Mouse (Mus musculus) yolk sac, embryonic 10.5 days (tissue): Measurements from ENCODE around the gene Caln1.

Source experiments
- DNase-seq: peaks from one replicate; pipeline ENCODE4 v3.0.0-alpha.2; 2017; ENCODE audit warnings: low spot score

Gene Caln1

DNA sequence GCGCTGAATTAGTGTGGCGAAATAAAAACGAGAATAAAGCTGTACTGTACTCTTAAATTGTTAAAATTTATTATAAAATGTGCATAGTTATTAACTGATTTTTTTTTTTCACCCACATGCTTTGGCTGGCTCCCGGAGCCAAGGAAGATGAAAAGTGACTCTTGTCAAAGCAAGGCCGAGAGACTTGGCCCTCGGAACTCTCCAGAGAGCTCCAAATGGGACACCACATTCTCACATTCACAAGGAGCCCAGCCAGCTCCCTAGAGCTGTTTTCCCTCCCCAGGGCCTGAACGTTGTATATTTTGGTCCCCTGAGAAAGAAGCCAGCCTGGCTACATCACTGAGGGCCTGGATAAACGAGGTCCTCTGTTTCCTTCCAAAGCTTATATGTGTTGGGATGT is 25.1 kb downstream of the Caln1 start:
- DNase-seq: no peak

DNA sequence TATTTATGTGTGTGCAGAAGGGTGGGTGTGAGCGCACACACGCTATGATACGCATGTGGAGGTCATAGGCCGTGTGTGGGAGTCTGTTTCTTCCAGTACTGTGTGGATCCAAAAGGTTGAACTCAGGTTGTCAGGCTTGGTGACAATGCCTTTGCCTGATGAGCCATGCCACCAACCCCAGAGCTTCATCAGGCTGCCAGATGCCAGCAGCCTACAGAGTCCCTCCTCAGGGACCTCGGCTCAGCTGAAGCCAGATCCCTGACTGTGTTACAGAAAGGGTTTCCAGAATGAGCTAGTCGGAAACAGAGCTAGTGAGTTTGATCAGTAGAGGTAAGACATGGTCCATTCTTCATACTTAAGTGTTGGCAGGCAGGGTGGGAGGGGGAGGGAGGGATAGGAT is 25.9 kb downstream of the Caln1 start:
- DNase-seq: no peak

DNA sequence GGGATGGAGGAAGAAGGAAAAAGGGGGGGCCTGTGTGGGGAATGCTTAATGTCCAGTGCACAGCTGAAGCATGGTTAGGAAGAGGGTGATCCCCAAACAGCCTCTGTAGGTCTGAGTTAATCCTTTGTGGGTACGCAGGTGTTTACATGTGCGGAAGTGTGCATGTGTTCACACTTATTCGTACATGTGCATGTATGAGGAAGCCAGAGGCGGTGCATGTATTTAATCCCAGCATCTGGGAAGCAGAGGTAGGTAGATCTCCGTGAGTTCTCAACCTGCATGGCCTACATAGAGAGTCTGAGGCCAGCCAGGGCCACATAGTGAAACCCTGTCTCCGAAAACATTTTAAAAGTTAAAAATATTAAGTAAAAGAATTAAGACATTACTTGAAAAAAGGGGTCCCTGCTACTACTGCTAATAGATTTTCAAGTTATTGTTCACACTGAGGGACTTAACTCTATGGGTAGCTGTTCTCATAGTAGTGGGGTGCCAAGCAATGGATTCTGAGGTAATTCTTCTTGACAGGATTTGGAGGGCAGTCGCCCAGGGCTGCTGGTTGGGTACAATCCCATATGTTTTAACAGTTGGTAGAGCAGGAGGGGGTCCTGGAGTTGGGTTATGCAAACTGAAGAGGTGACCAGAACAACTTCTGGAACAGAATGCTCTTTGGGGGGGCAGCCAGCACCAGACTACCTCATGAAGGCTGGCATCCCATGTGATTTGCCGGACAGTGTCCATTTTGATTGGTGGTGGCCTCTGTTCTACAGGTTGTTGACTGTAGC is 31.1 kb downstream of the Caln1 start:
- DNase-seq: no peak

DNA sequence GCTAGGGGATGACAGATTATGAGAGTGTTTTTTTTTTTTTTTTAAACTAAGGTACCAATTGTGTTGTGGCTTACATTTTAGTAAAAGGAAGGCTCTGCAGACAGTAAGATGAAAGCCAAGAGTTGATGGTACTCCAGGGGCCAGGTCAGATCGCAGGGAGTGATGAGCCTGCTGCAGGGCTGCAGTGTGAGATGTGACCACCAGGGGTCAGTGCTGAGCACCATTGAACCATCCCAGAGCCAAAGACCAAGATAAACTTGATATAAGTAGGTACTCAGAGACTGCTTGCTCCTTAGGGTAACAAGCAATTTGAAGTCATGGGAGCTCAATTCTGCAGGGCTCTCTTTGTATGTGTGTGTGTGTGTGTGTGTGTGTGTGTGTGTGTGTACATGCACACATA is 35.9 kb downstream of the Caln1 start:
- no peak for DNase-seq

DNA sequence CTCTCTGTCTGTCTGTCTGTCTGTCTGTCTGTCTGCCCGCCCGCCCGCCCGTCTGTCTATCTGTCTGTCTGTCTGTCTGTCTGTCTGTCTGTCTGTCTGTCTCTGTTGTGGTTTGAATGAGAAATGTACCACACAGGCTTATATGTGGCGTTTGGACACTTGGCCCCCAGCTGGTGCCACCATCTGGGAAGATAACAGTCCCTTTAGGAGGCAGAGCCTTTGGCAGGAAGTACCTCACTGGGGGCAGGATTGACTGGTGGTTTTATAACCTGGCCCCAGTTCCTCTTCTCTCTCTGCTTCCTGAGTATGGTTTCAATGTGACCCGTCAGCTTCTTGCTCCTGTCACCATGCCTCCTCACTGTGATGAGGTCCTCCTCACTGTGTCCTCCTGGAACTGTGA is 40.5 kb downstream of the Caln1 start:
- no peak for DNase-seq

DNA sequence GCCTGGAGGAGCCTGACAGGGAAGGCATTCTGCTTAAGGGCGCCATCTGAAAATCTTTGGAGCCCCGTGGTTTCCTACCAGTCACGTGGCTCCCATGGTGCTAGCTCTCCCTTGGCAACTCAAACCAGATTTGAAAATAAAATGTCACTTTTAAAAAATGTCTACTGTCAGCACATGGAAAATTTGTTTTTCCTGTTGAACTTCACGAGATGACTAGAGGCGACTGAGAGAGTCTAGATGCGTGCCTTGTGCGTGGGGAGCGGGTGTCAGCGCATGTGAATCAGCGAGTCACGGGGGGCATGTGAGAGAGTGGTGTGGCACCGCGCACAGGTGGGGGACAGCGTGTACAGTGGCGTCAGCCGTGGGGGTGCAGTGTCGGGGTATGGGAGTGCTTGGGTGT is 42.3 kb downstream of the Caln1 start:
- DNase-seq: no peak

DNA sequence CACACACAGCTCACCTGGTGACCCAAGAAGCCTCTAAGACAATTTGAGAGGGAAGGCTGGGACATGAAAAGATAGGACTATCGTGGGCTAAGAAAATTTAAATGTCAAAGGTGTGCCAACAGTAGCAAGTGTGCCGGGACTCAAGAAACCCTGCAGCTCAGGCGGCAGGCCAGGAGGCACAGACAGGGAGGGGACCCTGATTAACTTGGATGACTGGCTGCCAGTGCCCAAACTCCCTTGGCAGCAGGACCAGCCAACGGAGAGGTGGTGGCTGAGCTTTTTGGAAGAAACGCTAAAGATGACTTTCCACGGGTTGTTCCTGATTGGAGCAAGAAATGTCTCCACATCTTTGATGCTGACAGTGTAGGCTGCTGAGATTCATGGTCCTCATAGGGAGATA is 78.2 kb downstream of the Caln1 start:
- DNase-seq: no peak

DNA sequence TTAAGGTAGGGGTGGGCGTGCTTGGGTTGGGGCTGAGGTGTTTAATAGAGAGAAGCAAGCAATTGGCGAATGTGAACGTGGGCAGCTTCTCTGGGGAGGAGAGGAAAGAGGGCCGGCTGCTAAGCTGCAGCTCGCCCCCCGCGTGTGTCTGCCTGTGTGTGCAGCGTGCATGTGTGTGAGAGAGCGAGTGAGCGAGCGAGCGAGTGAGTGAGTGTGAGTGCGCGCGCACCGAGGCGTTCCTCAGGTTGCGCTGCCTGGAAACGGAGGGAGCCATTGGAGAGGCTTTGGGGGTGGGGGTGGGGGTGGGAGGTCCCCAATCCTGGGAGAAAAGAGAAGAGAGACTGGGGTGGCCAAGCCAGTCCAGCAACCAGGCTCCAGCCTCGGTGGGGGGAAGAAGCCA is 79.2 kb downstream of the Caln1 start:
- no peak for DNase-seq

DNA sequence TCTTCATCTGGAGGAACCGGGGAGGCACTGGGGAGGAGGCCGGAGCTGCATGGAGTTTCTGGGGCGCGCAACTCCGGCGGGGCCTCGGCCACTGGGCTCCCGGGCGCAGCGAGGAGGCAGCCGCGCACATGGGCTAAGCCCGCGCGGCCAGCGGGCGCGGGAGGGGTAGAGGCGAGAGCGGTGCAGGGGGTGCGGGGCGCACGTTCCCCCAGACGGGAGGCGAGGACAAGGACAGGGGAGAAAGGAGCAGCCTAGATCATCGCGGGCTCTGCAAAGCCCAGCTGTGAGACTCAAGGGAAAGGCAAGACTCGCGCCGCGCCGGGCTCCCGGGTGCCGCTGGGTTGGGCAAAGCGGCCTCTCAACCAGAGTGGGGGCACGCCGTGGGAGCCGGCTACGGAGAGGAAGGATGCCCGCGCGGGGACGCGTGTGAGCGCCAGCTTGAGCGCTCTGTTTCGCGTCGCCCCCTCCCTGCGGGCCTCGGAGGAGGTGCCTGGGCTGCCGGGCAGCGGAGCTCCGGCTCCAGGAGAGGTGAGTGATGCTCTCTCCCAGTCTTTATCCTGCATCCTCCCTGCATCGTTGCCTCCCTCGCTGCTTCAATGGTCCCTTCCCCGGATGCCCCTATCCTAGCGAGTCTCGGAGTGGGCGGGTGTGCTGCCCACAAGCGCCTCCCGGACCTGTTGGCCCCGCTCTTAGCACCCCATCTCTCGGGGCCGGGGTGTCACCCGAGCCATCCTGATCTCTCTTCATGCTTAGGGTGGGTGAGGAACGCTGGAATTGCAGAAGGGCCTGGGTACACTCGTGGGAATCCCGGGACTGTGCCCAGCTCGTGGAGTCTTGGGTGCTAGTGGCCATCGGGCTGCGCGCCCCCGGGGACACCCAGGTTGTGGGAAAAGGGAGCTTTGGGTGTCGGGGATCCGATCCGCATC is 79.9 kb downstream of the Caln1 start:
- DNase-seq: no peak

DNA sequence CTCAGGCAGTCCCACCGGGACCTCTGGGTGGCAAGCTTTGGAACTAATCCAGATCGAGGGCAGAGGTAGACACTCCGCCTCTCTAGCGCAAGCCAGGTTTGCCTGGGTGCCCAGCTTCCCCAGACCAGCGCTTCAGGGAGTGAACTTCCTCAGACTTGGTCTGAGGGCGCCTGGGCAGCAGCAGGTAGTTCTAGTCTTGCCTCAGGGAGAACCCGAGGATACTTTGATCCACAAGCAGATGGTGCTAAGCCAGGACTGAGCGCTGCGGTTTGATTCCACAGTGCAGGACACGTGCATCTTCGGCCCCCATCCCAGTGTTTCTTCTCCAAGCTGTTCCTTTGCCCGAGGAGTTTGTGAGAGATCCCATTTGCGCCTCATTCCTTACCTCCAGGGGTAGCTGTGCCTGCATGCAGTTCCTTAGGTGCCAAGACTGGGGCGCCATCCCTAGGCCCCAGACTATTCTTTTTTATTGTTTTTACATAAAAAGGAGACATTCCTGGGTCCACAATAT is 80.8 kb downstream of the Caln1 start:
- DNase-seq: no peak

DNA sequence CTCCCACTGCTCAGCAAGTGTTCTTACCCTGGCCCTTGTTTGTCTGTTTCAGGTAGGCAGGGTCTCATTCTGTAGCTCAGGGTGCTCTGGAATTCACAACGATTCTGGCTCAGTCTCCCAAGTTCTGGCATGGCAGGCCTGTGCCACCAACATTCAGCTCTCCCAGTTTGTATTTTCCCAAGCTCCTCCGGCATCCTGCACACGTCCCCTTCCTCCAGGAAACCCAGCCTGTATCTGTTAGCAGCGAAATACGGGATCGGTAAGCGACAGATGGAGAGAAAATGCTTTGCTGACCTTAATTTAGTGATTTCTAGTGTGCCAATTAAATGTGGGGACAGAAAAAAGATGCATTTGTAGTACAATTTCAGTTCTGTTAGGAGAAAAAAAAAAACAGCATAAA is 88.8 kb downstream of the Caln1 start:
- no peak for DNase-seq

DNA sequence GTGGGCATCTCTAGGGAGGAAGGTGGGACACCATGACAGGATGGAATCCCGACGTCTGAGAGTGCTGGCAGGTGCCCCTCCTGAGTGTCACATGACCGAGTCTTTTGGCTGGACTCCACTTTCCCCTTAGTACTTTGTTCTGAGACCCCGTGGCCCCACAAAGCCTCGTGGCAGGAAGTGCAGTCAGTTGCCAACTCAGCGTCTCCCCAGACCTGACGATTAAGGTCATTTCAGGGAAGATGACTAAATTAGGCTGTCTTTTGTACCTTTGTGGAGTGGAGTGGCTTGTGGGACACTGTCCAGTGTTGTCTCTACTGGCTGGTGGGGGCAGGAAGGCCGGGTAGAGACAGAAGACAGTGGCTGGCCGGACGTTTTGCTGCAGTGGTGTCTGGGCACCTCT is 103.0 kb downstream of the Caln1 start:
- no peak for DNase-seq

DNA sequence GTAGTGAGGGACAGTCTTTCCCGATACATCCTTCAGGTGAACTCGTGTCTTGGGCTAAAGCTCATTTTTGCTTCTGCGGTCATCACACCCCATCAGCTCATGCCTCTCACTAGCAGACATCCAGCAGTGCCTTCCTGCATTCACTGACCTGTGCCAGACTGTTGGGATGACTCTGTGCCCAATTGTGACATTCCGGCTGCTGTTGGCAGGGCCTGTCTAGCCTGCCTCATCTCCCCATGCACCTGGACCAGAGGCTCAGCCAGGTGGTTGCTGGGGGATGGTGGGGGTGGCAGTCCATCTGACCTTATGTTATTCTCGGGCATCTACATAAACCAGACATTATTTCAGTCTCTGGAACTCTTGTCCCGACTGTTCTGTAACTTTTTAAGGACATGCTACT is 105.6 kb downstream of the Caln1 start:
- DNase-seq: no peak

DNA sequence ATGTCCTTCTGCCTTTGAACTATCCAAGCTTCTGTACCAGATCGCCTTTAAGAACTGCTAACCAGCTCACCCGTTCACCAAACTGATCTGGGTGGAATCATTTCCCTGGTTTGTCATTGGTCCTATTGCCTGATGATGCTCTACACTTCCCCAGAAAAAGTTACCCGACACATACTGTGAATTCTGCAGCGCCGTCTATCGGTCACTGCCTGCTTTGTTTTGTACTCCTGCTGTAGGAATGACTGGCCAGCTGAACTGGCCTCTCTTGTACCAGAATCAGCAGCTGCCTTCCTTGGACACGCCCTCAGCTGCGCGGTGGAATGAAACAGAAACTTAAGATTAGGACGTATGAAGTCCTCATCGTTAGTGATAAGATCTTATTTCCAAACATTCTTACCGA is 107.5 kb downstream of the Caln1 start:
- no peak for DNase-seq

DNA sequence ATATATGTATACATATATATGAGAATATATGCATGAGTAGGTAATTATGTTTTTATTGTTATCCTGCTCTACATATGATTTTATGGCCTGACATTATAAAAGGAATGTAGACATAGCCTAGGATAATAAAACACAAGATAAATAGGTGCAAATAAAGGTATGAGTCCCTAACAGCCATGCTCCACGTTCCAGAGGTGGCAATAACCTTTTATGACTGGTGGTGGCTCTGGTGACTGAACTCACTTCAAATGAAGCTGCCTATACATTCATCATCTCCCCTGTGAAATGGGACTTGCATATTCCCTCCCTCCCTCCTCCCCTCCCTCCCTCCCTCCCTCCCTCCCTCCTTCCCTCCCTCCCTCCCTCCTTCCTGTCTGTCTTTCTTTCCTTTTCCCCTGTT is 111.0 kb downstream of the Caln1 start:
- no peak for DNase-seq

DNA sequence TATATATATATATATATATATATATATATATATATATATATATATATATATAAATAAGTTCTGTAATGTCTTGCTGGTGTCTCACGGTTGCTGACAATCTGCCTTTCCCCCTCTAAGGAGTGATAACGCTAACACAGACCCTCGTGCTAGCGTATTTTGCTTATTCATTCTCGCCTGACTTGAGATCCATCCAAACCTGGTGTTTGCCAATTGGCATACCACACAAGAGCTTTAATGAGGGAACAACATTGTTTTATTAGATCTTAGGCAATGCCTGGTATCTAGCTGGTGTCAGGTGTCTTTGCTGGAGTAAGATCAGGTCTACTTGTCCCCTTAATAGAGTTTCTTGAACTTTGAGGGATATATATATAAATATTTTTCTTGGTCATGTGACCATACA is 122.2 kb downstream of the Caln1 start:
- DNase-seq: no peak

DNA sequence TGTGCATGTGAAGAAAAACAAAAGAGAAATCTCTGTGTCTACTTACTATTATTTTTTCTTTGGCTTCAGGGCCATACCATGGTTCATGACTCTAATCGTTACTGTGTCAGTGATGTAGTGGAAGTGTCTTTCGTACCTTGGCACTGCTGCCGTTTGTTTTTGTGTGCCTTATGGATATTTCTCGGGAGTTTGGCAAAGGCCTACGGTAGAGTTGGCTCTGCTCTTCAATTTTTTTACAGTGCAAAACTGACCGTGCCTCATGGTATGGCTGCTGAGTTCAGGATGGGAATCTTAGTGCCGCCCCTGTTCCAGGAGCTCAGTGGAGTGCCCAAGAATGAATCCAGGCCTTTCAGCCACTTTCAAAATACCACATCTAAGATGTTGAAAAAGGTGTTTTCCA is 123.0 kb downstream of the Caln1 start:
- DNase-seq: no peak

DNA sequence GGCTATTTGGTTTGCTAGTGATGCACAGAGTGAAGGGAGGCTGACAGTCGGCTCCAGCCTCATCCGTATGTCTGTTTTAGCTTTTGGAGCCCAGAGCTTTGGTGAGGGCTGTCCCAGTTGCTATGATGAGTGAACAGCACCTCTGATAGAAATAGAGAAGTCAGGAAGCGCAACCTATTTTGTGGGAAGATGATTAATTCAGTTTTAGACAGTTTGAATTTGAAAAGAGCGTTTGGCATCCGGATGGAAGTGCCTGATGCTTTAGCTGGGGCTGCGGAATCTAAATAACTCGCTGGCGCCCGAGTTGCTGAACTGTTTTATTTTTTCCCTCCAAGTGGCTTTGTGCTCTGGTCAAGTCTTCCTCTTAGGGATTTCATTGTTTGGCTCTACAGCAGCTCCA is 133.3 kb downstream of the Caln1 start:
- DNase-seq: no peak

DNA sequence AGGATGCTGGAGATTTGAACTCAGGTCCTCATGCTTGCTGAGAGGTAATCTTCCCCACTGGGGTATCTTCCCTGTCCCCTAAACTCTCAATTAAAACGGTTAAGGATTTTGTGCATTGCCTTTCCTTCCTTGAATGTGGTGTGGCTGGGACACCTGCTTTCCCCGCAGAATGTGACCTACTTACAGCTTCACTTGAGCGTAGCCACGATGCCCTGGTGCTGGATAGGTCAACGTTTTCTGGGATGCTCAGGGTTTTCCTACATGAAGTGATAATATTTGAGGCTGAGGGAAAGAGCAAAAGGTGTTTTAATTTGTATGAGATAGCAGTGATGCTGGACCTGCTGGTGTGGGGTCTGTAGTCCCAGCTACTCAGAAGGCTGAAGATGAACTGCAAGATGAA is 135.6 kb downstream of the Caln1 start:
- DNase-seq: no peak

DNA sequence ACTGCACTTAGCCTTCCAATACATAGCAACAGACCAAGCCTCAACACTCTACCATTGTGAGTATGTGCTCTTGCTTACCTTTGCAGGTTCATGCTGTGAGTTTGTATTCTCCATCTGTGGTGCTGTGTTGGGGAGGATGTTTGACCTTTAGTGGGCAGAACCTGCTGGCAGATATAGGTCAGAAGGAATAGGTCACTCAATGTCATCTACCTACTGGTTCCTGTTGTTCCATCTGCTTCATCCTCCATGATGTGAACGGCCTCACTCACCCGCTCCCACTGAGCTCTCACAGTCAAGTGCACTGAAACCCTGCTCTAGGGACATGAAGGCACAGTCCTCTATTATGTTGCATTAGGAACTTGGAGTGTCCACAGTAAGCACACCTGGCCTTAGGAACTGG is 141.3 kb downstream of the Caln1 start:
- no peak for DNase-seq

DNA sequence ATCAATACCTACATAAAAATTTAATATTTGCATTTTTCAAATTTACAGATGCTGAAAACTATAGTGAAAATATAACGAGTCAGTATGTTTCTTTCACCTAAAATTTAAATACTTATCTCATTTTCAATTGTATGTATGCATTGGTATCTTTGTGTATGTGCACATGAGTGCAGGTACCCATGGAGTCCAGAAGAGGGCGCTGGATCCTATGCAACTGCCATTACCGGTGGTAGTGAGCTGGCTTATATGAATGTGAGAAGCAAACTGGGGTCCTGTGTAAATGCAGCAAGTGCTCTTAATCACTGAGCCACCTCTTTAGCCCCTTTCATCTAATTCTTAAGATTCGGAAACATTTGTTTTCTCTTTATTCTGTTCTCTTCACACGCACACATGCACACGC is 146.1 kb downstream of the Caln1 start:
- DNase-seq: no peak

DNA sequence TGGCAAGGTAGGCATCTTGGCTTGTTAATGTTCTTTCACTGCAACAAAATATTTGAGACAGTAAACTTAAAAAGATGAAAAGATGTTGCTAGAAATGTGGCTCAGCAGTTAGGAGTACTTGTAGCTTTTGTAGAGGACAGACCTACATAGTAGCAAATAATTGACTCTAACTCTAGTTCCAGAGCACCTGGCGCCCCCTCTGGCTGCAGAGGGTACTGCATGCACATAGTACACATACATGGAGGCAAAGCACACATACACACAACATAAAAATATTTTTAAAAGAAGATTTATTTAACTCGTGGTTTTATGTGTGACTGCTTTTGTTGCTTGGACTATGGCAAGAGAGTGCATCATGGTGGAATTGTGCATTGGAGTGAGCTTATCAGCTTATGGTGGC is 151.3 kb downstream of the Caln1 start:
- no peak for DNase-seq

DNA sequence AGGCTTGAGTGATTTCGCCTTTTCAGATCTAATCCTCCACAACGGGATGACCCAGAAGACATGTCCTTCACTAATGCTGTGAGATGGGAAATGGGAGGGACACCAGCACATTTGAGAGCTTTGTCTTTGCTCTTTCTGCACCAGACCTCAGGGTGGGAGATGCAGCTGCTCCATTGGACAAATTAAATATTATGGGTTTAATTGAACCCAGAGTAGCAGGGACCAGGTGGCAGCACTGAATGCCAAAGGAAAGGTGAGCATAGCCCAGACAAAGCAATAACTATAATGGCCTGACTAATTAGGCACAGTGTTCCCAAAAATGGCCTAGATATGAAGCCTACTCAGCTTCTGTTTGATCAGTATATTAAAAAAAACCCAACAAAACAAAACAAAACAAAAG is 158.2 kb downstream of the Caln1 start:
- no peak for DNase-seq
